Mouse (Mus musculus) forebrain, embryonic 16.5 days (tissue): ENCODE results near the gene L3mbtl4. TPM values are rescaled to one million over a fixed set of nuclear protein-coding genes. Genes with fewer than 3 reads are reported as not detected.

ENCODE experiments used
- ATAC-seq: fragments of 200-750 bp; cut with Nextera tagmentation; 2 replicates; pipeline ENCODE4 v1.8.0; 2017; ENCODE audit warnings: mild to moderate bottlenecking, moderate library complexity
- H3K27ac ChIP-seq: fragments of 300-500 bp; sonication (generic); 2 replicates; pipeline ENCODE4 v1.5.1; 2014; ENCODE audit warnings: low read length, control low read depth
- H3K27me3 ChIP-seq: fragments of 300-500 bp; sonication (generic); replicated peaks from 2 replicates; pipeline ENCODE4 v1.6.1; 2014; ENCODE audit warnings: low read length; ENCODE audit not compliant: control insufficient read depth, insufficient read depth
- H3K36me3 ChIP-seq: fragments of 300-500 bp; sonication (generic); 2 replicates; pipeline ENCODE4 v1.6.1; 2014; ENCODE audit not compliant: control insufficient read depth, insufficient read depth
- H3K4me1 ChIP-seq: fragments of 300-500 bp; sonication (generic); replicated peaks from 2 replicates; pipeline ENCODE4 v1.6.1; 2014; ENCODE audit warnings: low read length; ENCODE audit not compliant: control insufficient read depth, insufficient read depth
- H3K4me2 ChIP-seq: fragments of 300-500 bp; sonication (generic); 2 replicates; pipeline ENCODE4 v1.6.1; 2014; ENCODE audit warnings: mild to moderate bottlenecking, low read length, control low read depth
- H3K4me3 ChIP-seq: fragments of 300-500 bp; sonication (generic); replicated peaks from 2 replicates; pipeline ENCODE4 v1.5.1; 2014; ENCODE audit warnings: mild to moderate bottlenecking, low read length, control low read depth
- H3K9ac ChIP-seq: fragments of 300-500 bp; sonication (generic); replicated peaks from 2 replicates; pipeline ENCODE4 v1.6.1; 2014; ENCODE audit warnings: low read depth, low read length, control low read depth
- H3K9me3 ChIP-seq: fragments of 300-500 bp; sonication (generic); 2 replicates; pipeline ENCODE4 v1.6.1; 2016; ENCODE audit warnings: low read length; ENCODE audit not compliant: control insufficient read depth
- WGBS: fragments of 180-500 bp; shearing (Covaris S2); extraction: QIAGEN DNeasy Blood & Tissue Kit; methylation state at CpG from one replicate; pipeline ENCODE4 v1.1.7; 2014; 5-methylcytosine and 5-hydroxymethylcytosine counted together
- polyA plus RNA-seq: library from polyadenylated mRNA; unstranded; fragments of >200 nt; fragmentation: Nextera tagmentation; extraction: Ambion mirVana; gene quantifications from 2 replicates; pipeline ENCODE4 v1.2.1, GENCODE M21; 2015

The L3mbtl4 gene
- polyA plus RNA-seq: 1.8 and 3.5 TPM in 2 replicates

GRCm38 (mm10) chr17:68273527-68273926, at the start of gene L3mbtl4:
Gene L3mbtl4, plus strand, starts transcription at chr17:68273797.
- peak within 1 kb of the TSS; percentile 93 for H3K4me2 ChIP-seq
- peak within 1 kb of the TSS; percentile 63 for H3K9ac ChIP-seq
- H3K27ac ChIP-seq: no peak within 1 kb of the TSS
- peaks cover 4% of the 10 kb centered on the region; the same call in 1 of the 2 replicates for H3K4me1 ChIP-seq
- peak; percentile 87 for ATAC-seq
- no peaks in the 10 kb centered on the region for H3K9me3 ChIP-seq
- WGBS: under 1% methylated on average over 29 of the region's 29 CpGs
- H3K4me3 ChIP-seq: peak within 1 kb of the TSS; percentile 61
- no peaks in the 10 kb centered on the region for H3K36me3 ChIP-seq
- H3K27me3 ChIP-seq: no peaks in the 10 kb centered on the region; the same call in 1 of the 2 replicates

GRCm38 (mm10) chr17:68230484-68230883, 43.1 kb upstream of the L3mbtl4 start:
- H3K9ac ChIP-seq: no peak overlapping the region
- no peak for ATAC-seq
- no peaks in the 10 kb centered on the region for H3K36me3 ChIP-seq
- WGBS: 74% methylated on average over 4 of the region's 4 CpGs
- H3K27me3 ChIP-seq: no peaks in the 10 kb centered on the region
- H3K9me3 ChIP-seq: no peaks in the 10 kb centered on the region
- no peak overlapping the region for H3K27ac ChIP-seq
- H3K4me2 ChIP-seq: no peak overlapping the region
- no peak overlapping the region for H3K4me3 ChIP-seq
- H3K4me1 ChIP-seq: no peaks in the 10 kb centered on the region

- H3K36me3 ChIP-seq: no peaks in the 10 kb centered on the region
- no peaks in the 10 kb centered on the region for H3K27me3 ChIP-seq
- H3K4me2 ChIP-seq: no peak overlapping the region
- ATAC-seq: no peak
- no peak overlapping the region for H3K27ac ChIP-seq
- WGBS: 90% methylated on average over 4 of the region's 4 CpGs
- H3K9ac ChIP-seq: no peak overlapping the region
- no peak overlapping the region for H3K4me3 ChIP-seq
- H3K4me1 ChIP-seq: no peaks in the 10 kb centered on the region
- H3K9me3 ChIP-seq: no peaks in the 10 kb centered on the region
These were observed 38.2 kb upstream of the L3mbtl4 start for GRCm38 (mm10) chr17:68235380-68235779.

GRCm38 (mm10) chr17:68236992-68237391, 36.6 kb upstream of the L3mbtl4 start:
- H3K9me3 ChIP-seq: no peaks in the 10 kb centered on the region
- H3K9ac ChIP-seq: no peak overlapping the region
- WGBS: 83% methylated on average over 12 of the region's 12 CpGs
- no peaks in the 10 kb centered on the region for H3K4me1 ChIP-seq
- H3K27me3 ChIP-seq: no peaks in the 10 kb centered on the region
- no peak for ATAC-seq
- no peak overlapping the region for H3K4me3 ChIP-seq
- no peak overlapping the region for H3K4me2 ChIP-seq
- H3K36me3 ChIP-seq: no peaks in the 10 kb centered on the region
- no peak overlapping the region for H3K27ac ChIP-seq

- no peak overlapping the region for H3K4me2 ChIP-seq
- ATAC-seq: no peak
- no peak overlapping the region for H3K9ac ChIP-seq
- H3K27me3 ChIP-seq: no peaks in the 10 kb centered on the region
- 68% methylated on average over 2 of the region's 2 CpGs for WGBS
- no peaks in the 10 kb centered on the region for H3K36me3 ChIP-seq
- no peaks in the 10 kb centered on the region for H3K4me1 ChIP-seq
- H3K4me3 ChIP-seq: no peak overlapping the region
- H3K27ac ChIP-seq: no peak overlapping the region
- H3K9me3 ChIP-seq: no peaks in the 10 kb centered on the region
These were observed 33.4 kb upstream of the L3mbtl4 start for GRCm38 (mm10) chr17:68240171-68240570.

GRCm38 (mm10) chr17:68264835-68265557, 8.6 kb upstream of the L3mbtl4 start:
- Histone ChIP-seq H3K27me3 (no peaks in the 10 kb centered on the region), H3K27ac (no peak overlapping the region), H3K4me2 (no peak overlapping the region), H3K9ac (no peak overlapping the region), H3K36me3 (no peaks in the 10 kb centered on the region), H3K4me3 (no peak overlapping the region), H3K9me3 (peaks cover 3% of the 10 kb centered on the region; the same call in 1 of the 2 replicates), H3K4me1 (no peaks in the 10 kb centered on the region)
- no peak for ATAC-seq
- WGBS: 68% methylated on average over 7 of the region's 7 CpGs

- H3K36me3 ChIP-seq: no peaks in the 10 kb centered on the region
- no peaks in the 10 kb centered on the region for H3K9me3 ChIP-seq
- H3K27ac ChIP-seq: no peak overlapping the region
- H3K4me2 ChIP-seq: peak overlapping the region; percentile 93
- no peaks in the 10 kb centered on the region; the same call in 1 of the 2 replicates for H3K27me3 ChIP-seq
- ATAC-seq: peak; percentile 37
- peak overlapping the region; percentile 61 for H3K4me3 ChIP-seq
- peak overlapping the region; percentile 63 for H3K9ac ChIP-seq
- H3K4me1 ChIP-seq: peaks cover 4% of the 10 kb centered on the region; the same call in 1 of the 2 replicates
- 14% methylated on average over 14 of the region's 14 CpGs for WGBS
These were observed 357 bp downstream of the L3mbtl4 start for GRCm38 (mm10) chr17:68273954-68274353.

GRCm38 (mm10) chr17:68275138-68275537, 1.5 kb downstream of the L3mbtl4 start:
- H3K4me2 ChIP-seq: no peak overlapping the region
- H3K4me3 ChIP-seq: no peak overlapping the region
- WGBS: 86% methylated on average over 2 of the region's 2 CpGs
- no peaks in the 10 kb centered on the region for H3K36me3 ChIP-seq
- no peak for ATAC-seq
- H3K4me1 ChIP-seq: peaks cover 4% of the 10 kb centered on the region; the same call in 1 of the 2 replicates
- H3K9me3 ChIP-seq: no peaks in the 10 kb centered on the region
- no peak overlapping the region for H3K27ac ChIP-seq
- no peak overlapping the region for H3K9ac ChIP-seq
- no peaks in the 10 kb centered on the region; the same call in 1 of the 2 replicates for H3K27me3 ChIP-seq

GRCm38 (mm10) chr17:68280915-68281314, 7.3 kb downstream of the L3mbtl4 start:
- Histone ChIP-seq H3K9ac (no peak overlapping the region), H3K27ac (no peak overlapping the region), H3K4me2 (no peak overlapping the region), H3K9me3 (no peaks in the 10 kb centered on the region), H3K27me3 (no peaks in the 10 kb centered on the region), H3K4me3 (no peak overlapping the region), H3K4me1 (no peaks in the 10 kb centered on the region), H3K36me3 (no peaks in the 10 kb centered on the region)
- WGBS: 84% methylated on average over 2 of the region's 2 CpGs
- no peak for ATAC-seq
